ENCODE assay signal across 7 mouse cellular contexts in genomic region chr15:97766594-97767279, GRCm38 (mm10). TPM values are rescaled to one million over a fixed set of nuclear protein-coding genes. Genes with fewer than 3 reads are reported as not detected.
DNase-seq lines count a peak whose midpoint lies in the region; ATAC-seq and TF ChIP-seq lines count a peak whose summit lies in the region.

No protein-coding gene starts in this region.

- peaks cover 69% of the 10 kb centered on the region for H3K4me1 ChIP-seq in thymus, adult 2 months (replicated peaks; ENCODE audit: control insufficient read depth, insufficient read depth, low read length)
- peaks cover 19% of the 10 kb centered on the region for H3K4me1 ChIP-seq in heart, embryonic 16.5 days (ENCODE audit: control insufficient read depth, insufficient read depth, low read length)
- H3K4me1 ChIP-seq in neural tube, embryonic 12.5 days, result peaks cover 40% of the 10 kb centered on the region

- H3K4me2 ChIP-seq in heart, embryonic 16.5 days (ENCODE audit: low read depth, low read length), result peak overlapping the region; percentile 99
- H3K4me2 ChIP-seq in neural tube, embryonic 12.5 days (replicated peaks), result peak overlapping the region; percentile 74

- no peak for ATAC-seq in heart, embryonic 16.5 days (replicated peaks; ENCODE audit: extremely low read depth, insufficient read depth, low FRiP score)
- peak; percentile 43 for ATAC-seq in neural tube, embryonic 12.5 days (ENCODE audit: low FRiP score, low read depth)

- H3K9ac ChIP-seq in heart, embryonic 16.5 days (ENCODE audit: low read length), result peak overlapping the region; percentile 84
- peak overlapping the region; percentile 41 for H3K9ac ChIP-seq in neural tube, embryonic 12.5 days

- peak overlapping the region; percentile 71 for H3K4me3 ChIP-seq in thymus, adult 2 months (ENCODE audit: control insufficient read depth, insufficient read depth, low read length)
- peak overlapping the region; percentile 64 for H3K4me3 ChIP-seq in heart, embryonic 16.5 days (ENCODE audit: low read length)
- H3K4me3 ChIP-seq in neural tube, embryonic 12.5 days, result peak overlapping the region; percentile 35

- no peak for DNase-seq in thymus, adult 2 months
- no peak for DNase-seq in thymus, postnatal 0 days (ENCODE audit: low spot score)
- DNase-seq in kidney, postnatal 4 days, result peak; percentile 60 to 74
- no peak for DNase-seq in adrenal gland, adult 8-10 months
- DNase-seq in layer of hippocampus, adult 8-10 months (ENCODE audit: low spot score in 2 of 2), result no peak

- no peaks in the 10 kb centered on the region for H3K9me3 ChIP-seq in heart, embryonic 16.5 days (replicated peaks; ENCODE audit: control insufficient read depth, low read length)
- H3K9me3 ChIP-seq in neural tube, embryonic 12.5 days, result no peaks in the 10 kb centered on the region

- TF ChIP-seq POLR2A in thymus, adult 2 months (IDR thresholded peaks at IDR 0.05; ENCODE audit: control insufficient read depth, extremely low read depth, insufficient read depth, low read length, poor library complexity), result no peak

- 25% methylated on average over 23 of the region's 23 CpGs for WGBS in thymus, adult 2 months
- WGBS in heart, embryonic 16.5 days, result 9% methylated on average over 23 of the region's 23 CpGs
- 4% methylated on average over 23 of the region's 23 CpGs for WGBS in neural tube, embryonic 12.5 days

- peak overlapping the region; percentile 4; the same call in 1 of the 2 replicates for H3K27ac ChIP-seq in thymus, adult 2 months (ENCODE audit: control insufficient read depth, insufficient read depth, low read length)
- H3K27ac ChIP-seq in heart, embryonic 16.5 days (ENCODE audit: low read length), result peak overlapping the region; percentile 89
- H3K27ac ChIP-seq in neural tube, embryonic 12.5 days, result no peak overlapping the region

- peak; percentile 14; the same call in 1 of the 2 replicates for TF ChIP-seq CTCF in thymus, adult 2 months (IDR thresholded peaks at IDR 0.05; ENCODE audit: borderline replicate concordance, control insufficient read depth, extremely low read depth, insufficient read depth, low read length, poor library complexity)

- H3K27me3 ChIP-seq in thymus, adult 2 months (ENCODE audit: control insufficient read depth, insufficient read depth, low read length), result no peaks in the 10 kb centered on the region
- 0 out of 2 replicates have a peak, but pooled peaks cover 2% of the 10 kb centered on the region for H3K27me3 ChIP-seq in heart, embryonic 16.5 days (ENCODE audit: control insufficient read depth, insufficient read depth, low read length)
- peaks cover 61% of the 10 kb centered on the region for H3K27me3 ChIP-seq in neural tube, embryonic 12.5 days (replicated peaks)

- H3K36me3 ChIP-seq in thymus, adult 2 months (ENCODE audit: control insufficient read depth, insufficient read depth, low read length), result no peaks in the 10 kb centered on the region
- no peaks in the 10 kb centered on the region for H3K36me3 ChIP-seq in heart, embryonic 16.5 days (ENCODE audit: control insufficient read depth, insufficient read depth)
- no peaks in the 10 kb centered on the region for H3K36me3 ChIP-seq in neural tube, embryonic 12.5 days

RNA-seq across cellular contexts. Expression of gene Rapgef3, which starts 1.0 kb away (rescaled TPM):
- polyA plus RNA-seq in thymus, adult 2 months (2012; rRNA removed), result 276 and 278 TPM in 2 replicates
- polyA plus RNA-seq in thymus, postnatal 0 days (2015; fragmentation: Nextera tagmentation; extraction: Ambion mirVana), result 61.7 and 72.6 TPM in 2 replicates
- 26.3 and 28.7 TPM in 2 replicates for polyA plus RNA-seq in heart, embryonic 16.5 days (2015; fragmentation: Nextera tagmentation; extraction: Ambion mirVana)
- 10.8 and 11.9 TPM in 2 replicates for polyA plus RNA-seq in neural tube, embryonic 12.5 days (2016; fragmentation: Nextera tagmentation; extraction: Ambion mirVana)
- total RNA-seq in adrenal gland, adult 8-10 months (2022), result 10 to 100 TPM; 12.2 to 39.5 (median 25.7) TPM
- total RNA-seq in layer of hippocampus, adult 8-10 months (2022), result 10 to 100 TPM; 52.2 to 70.6 (median 55.7) TPM

RNA-seq across cellular contexts. Expression of gene Slc48a1, which starts 11.6 kb away (rescaled TPM):
- 62.1 and 62.8 TPM in 2 replicates for polyA plus RNA-seq in thymus, adult 2 months (2012; rRNA removed)
- polyA plus RNA-seq in thymus, postnatal 0 days (2015; fragmentation: Nextera tagmentation; extraction: Ambion mirVana), result 44.5 and 48.3 TPM in 2 replicates
- polyA plus RNA-seq in heart, embryonic 16.5 days (2015; fragmentation: Nextera tagmentation; extraction: Ambion mirVana), result 71.0 and 76.0 TPM in 2 replicates
- polyA plus RNA-seq in neural tube, embryonic 12.5 days (2016; fragmentation: Nextera tagmentation; extraction: Ambion mirVana), result 41.4 and 44.9 TPM in 2 replicates
- 100 to 1,000 TPM; 120 to 216 (median 160) TPM for total RNA-seq in adrenal gland, adult 8-10 months (2022)
- 100 to 1,000 TPM; 131 to 151 (median 146) TPM for total RNA-seq in layer of hippocampus, adult 8-10 months (2022)

RNA-seq across cellular contexts. Expression of gene Endou, which starts 35.6 kb away (rescaled TPM):
- polyA plus RNA-seq in thymus, adult 2 months (2012; rRNA removed), result 276 and 294 TPM in 2 replicates
- 159 and 186 TPM in 2 replicates for polyA plus RNA-seq in thymus, postnatal 0 days (2015; fragmentation: Nextera tagmentation; extraction: Ambion mirVana)
- polyA plus RNA-seq in heart, embryonic 16.5 days (2015; fragmentation: Nextera tagmentation; extraction: Ambion mirVana), result 2.8 and 9.6 TPM in 2 replicates
- 0.23 and 0.45 TPM in 2 replicates for polyA plus RNA-seq in neural tube, embryonic 12.5 days (2016; fragmentation: Nextera tagmentation; extraction: Ambion mirVana)
- 1 to 10 TPM in 1 of 4 experiments, under 1 TPM in 3; 0.35 to 1.2 (median 0.75) TPM for total RNA-seq in adrenal gland, adult 8-10 months (2022)
- 1 to 10 TPM in 2 of 4 experiments, under 1 TPM in 2; 0.69 to 3.6 (median 2.2) TPM for total RNA-seq in layer of hippocampus, adult 8-10 months (2022)

Comparison
In these comparisons a context has a peak if more than half of its experiments do, and no peak if none do; other contexts are left out.
1. DNase-seq: peak in kidney, postnatal 4 days (2 of 2); none in thymus, adult 2 months (single experiment), thymus, postnatal 0 days (single experiment), adrenal gland, adult 8-10 months (single experiment) and layer of hippocampus, adult 8-10 months (0 of 2).
2. RNA of gene Endou, which starts 35.6 kb away (polyA plus RNA-seq): 276 to 294 TPM in thymus, adult 2 months and 159 to 186 TPM in thymus, postnatal 0 days; 2.8 to 9.6 TPM in heart, embryonic 16.5 days and 0.23 to 0.45 TPM in neural tube, embryonic 12.5 days; every median in the first group is over 10 times any median in the second.
3. Peak in every context shown above with its lines, with median percentiles within 50 percentile points of each other: H3K4me3 ChIP-seq.